Mouse (Mus musculus) thymus, postnatal 4 days (tissue): ENCODE data around the gene Pon1.

ENCODE experiments used
- DNase-seq: peaks from one replicate; pipeline ENCODE4 v3.0.0; 2021

Gene Pon1

DNA sequence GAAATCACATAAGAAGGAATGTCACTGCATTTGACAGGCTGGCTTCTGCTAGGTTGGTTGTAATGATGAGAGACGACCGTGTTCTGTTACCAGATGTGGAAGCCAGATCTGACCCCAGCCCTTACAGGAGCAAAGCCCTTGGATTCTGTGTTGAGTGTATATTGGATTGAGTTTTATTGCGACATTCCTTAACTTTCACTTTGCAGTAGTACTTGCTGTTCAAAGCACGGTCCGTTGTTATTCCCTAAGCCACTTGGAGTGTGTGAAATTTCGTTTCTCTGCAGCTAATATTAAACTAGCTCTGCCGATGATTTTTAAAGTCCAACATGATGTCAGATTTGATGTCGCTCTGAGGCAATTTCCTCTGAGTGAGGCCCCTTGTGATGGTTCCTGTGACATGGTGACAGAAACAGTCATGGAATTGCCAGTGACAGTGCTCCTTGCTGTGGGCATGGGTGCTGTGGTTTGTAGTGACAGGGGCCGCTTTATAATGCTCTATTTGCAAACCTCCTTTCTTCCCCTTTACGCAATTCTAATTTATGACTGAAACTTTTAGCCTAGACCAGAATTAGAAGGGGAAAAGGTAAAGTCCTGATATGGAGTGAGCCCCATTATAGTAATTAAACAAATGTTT, 19.4 kb downstream of the Pon1 start:
- DNase-seq, result no peak

DNA sequence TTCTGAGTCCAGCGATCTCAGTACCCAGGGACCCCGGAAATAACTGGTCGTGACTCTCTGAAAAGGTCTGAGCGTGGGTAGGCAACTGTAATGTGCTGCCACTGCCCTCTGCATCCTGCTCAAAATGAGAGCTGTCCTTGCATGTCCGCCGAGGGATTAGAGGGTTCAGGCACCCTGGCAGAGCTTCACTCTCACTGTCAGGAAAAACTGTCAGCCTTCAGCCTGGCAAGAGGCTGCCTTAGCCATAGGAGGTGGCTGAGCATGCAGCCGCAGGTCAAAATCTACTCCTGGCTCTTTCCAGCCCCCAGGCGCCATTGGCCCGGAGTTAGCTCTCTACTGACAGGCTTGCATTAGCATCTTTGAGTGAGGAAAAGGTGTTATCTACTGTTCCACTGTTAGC, 21.2 kb downstream of the Pon1 start:
- DNase-seq, result no peak

DNA sequence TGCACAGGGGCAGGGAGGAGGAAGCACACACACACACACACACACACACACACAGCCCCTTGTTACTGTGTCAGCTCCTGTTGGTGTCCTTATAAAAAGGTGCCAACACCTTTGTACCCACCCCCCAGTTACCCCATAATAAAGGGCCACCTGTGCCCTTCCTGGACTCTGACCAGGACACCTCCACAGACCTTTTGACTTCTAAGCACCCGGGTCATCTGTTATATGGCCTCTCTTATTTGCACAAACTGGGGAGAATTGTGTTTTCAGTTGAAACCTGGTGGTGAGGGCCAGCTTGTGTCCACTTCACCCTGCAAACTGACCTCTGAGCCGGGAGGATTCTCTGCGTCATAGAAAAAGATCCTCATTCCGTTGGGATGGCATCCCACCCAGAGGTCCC, 22.3 kb downstream of the Pon1 start:
- DNase-seq, result no peak

DNA sequence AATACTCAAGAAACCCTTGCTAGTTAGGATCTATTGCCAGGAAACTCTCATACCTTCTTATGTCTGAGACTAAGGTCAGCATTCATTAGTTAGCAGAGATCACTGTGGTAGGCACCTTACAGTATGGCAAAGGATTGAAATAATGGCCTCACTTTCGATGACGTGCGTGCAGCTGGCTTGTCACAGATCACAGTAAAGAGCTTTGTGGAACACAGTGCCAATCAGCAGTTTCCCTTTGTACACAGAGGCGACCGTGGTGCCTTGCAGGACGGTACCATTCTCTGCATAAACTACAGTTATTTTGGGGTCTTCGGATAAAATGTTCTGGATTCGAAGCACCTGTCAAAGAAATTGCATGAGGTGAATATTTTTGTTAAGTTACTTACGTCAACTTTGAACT, 25.6 kb downstream of the Pon1 start:
- no peak for DNase-seq

DNA sequence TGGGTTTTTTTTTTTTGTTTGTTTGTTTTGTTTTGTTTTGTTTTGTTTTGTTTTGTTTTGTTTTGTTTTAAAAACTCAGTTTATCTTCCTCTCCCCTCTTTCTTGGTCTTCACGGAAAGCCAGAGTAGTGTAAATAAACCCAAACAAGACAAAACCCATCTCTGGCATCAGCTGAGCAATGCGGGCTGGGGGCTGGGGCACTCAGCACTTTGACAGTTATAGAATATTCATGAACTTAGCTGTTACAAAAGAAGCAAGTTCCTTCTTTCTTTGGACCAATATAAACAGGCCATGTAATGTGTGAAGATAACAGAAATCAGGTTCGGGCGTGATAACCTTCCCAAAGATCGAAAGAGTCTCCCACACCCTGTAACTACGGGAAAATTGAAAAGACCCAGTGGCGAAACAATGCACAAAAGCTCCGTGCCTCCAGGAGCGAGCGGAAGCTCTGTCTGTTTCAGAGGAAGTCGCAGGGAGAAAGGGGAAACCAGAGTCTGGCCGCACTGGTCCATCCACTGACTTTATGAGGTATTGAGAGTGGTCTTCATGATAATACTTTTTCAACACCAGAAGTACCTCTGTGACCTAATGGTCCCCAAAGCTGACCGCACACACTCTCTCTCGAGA, 26.6 kb downstream of the Pon1 start:
- DNase-seq, result no peak

DNA sequence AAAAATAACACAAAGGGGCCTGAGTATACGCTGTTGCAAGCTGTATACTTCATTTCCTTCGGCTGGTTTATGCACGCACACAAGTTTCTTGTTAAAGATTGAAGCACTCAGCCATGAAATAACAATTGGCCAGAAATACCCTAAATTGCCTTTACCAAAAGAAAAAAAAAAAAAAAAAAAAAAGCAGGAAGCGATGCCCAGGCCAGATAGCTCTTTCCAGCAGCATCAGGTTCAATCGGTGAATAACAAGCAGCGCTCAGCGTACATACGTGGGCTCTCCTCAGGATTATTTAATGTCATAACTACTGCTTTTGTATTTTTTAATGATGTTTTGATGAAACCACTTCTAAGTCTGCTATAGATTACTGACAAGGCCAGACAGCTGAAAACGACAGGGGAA, 28.9 kb downstream of the Pon1 start:
- no peak for DNase-seq

DNA sequence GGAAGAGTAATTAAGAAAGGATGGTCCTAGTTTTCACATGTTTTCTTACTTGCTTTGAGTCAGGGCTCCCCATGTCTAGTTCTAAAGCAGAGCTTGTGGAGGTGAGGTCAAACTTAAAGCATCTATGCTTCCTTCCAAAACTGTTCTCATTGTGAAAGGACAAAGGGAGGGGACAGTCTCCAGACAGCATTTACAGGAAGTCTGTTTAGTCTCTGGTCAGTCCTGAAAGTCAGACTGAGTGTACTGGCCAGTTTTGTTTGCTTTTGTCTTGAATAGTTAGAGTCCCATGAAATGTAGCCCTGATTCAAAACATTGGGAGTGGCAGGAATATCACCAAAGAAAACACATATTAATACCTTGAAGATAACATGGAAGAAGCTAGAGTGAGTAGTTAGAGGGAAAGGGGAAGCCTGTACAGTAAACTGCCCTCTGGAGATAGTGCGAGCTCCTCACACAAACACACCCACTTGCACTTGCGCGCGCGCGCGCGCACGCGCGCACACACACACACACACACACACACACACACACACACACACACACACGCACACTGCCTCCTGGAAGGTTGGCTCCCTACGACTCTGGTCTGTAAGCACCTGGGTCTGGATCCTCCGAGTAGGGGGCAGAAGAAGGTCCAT, 30.1 kb downstream of the Pon1 start:
- no peak for DNase-seq

DNA sequence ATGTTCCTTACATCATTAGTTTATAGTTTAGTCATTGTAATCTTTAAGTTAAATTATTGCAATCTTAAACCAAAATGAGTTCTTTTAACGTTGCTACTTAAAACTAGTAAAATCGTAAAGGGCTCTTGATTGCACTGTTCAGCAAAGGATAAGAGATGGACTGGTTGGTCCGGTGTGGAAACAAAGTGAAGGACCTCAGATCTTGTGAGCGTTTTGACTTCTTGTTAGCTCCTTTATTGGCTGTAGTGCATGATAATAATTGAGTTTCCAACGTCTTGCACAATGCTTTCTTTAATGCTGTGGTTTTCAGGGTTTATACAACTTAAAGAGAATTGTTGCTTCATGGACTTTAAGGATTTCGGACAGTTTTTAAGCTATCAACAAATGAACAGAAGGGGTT, 31.7 kb downstream of the Pon1 start:
- no peak for DNase-seq

DNA sequence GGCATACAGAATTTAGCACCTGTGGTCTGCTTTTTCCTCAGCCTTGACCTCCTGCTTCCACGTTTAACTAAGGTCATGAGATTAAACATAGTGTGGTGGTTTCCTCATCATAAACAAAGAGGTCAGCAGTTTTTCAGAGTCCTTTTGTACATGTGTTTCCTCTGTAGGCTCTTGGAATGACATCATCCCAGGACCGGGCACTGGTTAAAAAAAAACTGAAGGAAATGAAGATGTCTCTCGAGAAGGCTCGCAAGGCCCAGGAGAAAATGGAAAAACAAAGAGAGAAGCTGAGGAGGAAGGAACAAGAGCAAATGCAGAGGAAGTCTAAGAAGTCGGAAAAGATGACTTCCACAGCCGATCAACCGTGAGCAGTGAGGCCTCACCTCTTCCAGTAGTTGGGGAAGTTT, 34.4 kb downstream of the Pon1 start:
- no peak for DNase-seq

DNA sequence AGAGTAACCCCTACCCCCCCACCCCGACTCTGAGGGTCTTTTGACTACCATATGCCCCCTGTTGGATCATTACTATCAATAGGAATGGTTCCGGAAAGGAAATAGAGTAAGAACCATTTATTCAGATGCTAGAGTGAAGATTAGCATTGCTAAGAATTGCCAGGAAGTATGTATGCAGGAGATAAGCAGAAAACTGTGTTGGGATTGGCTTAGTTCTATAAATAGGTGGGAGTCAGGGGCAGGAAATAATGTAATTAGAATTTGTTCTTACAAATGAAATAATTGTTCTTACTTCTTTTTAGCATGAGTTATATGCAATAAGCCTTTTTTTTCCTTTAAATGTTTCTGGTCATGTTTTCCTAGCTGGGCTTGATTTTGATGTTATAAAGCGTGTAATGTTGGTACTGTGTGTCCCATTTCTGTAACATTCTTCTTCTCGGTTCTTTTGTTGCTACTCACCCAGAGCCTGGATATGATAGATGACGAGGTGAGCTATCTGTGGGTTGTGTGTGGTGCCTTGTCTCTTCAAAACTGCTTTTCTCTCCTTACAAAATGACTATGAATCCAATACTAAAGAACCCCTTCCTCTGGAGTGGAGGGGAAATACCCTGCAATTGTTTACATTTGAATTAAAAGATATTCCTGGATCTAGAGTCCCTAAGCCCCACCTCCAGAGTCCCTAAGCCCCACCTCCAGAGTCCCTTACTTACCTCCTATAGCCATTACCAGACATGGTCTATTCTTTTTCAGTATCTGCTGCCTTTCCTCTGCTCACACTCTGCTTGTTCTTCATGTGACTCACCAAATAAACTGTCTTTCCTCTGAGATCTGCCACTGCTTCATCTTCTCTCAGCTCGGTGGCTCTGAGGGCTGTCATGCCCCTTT, 37.0 kb downstream of the Pon1 start:
- DNase-seq, result no peak

DNA sequence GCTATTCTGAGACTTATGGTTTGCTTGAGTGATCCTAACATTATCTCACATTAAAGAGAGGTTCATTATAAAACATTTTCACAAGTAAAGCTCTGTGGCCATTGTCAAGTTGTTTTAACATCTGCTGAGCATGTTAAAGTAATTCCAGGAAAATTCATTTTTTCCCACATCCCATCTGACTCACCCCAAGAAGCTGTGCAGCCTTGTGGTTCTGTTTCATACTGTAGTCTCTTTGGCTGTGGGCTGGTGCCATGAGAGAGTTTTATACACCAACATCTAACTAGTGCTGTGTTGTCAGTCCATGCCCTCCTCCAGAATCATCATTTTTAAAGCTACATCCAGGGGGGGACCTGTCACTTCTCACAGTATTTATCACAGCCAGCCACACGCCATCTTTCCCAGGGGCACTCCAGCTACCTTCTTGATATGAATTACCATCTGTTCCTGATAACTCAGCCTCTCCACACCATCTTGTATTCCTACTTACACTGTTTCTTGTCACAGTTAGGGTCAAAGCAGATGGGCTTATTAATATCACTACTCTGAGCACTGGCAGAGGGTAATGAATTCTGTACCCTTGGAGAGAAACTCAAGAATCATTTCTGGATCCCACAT, 38.3 kb downstream of the Pon1 start:
- no peak for DNase-seq

DNA sequence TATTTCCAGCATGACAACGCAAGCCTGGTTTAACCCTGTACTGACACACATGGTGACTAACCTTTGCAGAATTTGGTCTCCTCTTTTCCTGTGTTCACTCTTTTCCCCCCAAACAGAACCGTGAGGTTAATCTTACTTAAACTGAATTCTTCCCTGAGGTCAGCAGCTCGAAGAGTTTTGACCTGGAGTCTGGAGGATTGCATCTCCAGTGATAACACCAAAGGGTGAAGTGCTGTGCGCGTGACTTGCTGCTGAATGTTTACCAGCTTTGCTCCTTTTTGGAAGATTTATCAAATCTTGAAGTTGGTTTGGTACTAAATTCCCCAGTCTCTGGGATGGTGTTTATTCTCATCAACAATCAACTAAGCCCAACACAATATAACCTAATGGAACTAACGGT, 39.0 kb downstream of the Pon1 start:
- no peak for DNase-seq

DNA sequence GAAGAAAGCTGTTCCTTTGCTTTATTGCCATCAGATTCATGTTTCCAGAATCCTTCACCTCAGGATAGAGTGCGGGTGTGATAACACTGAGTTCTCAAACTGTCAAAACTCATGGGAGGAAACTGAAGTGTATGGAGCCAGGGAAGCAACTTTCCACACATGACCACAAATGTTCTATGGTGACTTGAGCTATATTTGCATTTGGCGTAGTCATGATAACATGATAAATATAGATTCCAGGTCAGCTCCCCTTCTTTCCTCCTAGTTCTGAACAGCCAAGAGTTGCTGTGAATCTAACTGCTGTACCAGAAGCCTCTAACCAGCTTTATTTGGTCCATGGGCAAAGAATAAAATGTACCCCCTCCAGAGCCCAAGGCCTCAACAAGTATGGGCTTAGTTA, 41.6 kb downstream of the Pon1 start:
- no peak for DNase-seq

DNA sequence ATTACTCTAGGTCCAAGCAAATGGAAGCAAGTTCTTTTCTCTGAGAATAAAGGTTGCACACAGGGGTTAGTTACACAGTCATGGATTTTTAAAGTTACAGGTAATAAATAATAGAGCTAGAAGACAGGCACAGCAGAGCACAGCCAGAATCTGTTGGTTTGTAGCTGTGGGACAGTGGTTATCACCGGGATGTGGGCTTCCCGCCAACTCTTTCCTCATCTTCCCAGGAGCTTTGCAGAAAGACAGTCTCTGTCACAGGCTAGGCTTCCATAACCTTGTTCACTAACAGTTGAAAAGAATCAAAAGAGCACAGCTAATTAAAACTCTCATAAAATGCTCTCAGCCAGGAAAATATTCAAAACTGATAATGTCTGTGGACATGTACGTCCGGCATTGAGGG, 42.6 kb downstream of the Pon1 start:
- DNase-seq, result no peak

DNA sequence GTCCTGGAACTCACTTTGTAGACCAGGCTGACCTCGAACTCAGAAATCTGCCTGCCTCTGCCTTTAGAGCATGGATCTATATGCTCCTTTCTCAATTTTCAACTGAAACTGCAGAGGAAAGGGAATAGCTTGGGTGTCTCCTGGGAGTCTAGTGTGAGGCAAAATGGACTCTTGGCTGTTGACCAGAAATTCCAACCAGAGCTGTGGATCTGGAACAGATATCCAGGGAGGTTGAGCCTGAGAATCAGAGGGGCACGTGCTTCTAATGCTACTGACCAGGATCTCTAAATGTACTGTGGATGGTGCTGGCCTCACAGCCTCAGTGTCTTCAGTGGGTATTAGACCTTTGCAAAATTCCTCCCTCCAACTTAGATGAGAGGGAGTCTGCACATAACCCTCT, 43.8 kb downstream of the Pon1 start:
- DNase-seq, result no peak

DNA sequence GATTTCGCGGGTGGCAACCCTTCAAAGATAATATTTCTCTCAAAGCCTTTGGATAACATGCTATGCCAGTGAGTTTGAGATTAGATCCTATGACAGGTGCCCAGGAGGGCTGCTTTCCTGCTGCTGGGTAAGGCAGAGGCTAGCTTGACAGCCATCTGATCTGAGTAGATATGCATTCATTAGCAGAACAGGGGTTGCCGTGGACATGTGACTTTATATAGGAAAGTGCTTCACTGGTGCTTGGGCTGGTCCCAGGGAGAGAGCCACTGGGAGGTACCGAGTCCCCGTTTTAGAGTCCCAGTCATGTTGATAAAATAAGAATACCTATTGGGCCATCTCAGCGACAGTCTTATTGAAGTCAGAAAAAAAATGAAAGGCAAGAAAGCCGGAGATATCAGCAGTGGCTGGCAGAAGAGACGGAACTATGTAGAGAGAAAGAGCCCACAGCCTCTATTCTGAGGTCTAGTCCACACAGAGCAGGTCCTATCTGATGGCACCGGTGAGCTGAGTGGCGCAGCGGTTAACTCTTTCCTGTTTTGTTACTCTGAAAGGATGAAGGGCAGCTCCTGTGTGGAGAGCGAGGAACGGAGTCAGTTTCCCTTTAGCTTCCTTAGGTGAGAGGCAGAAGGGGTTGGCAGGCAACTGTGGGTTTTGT, 46.1 kb downstream of the Pon1 start:
- no peak for DNase-seq

DNA sequence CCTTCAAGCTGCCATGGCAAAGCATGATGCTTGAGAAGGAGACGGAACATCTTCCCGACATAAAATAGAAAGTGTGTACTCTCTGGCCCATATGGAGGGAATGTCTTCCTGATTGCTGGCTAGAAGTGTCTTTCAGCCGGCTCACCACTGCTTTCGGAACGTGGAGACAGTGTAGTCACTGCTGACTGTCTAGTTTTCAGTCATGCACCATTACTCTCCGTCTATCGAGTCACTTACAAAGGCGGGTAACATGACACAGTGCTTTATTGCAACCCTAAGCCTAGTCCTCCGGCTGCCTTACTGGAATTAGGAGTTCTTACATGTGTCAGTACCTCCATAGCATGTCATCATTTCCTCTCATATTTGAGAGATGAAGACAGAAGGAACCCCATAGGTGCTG, 54.1 kb downstream of the Pon1 start:
- no peak for DNase-seq

DNA sequence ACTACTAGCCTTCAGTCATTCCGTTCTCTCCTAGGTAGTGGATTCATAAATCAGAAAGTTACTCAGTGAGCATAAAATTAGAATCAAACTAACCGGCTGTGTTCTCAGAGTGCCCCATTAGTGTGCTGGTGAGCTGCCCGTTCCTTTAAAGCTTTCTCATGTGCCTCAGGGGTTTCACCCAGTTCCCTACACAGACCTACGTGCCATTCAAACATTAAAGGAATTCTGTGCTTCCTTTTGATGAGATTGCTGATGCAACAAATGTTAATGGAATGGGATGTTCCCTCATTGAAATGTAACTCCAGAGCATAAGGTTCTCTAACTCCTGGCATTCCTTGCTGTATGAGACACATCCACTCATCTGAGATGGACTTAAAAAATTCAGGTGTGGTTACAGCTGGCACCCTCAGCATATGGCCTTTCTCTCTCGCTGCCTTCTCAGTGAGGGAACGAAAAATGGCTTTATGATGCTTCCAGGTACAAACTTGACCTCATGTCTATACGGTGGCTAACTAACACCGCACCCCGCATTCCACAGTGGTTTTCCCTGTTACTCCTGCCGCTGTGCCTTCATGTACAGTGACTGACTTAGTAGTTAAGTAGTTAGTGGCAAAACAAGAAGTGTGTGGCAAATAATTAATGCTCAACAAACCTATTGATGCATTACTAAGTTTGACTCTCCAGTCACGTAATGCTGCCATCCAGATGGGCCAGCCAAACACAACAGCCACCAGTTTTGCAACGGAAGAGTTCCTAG, 54.7 kb downstream of the Pon1 start:
- no peak for DNase-seq

DNA sequence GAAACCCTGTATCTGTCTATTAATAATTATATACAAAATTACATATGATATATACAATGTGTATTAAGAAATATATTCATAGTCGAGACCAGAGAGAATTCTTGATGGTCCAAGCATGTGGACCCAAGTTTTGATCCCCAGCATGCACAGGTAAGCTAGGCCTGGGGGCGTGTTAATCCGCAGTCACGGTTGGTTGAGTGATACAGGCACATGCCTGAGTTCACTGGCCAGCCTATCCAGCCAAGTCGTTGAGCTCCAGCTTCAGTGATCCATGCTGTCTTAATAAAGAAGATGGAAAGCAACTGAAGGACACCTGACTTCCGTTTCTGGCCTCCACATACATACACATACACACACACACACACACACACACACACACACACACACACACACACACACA, 57.7 kb downstream of the Pon1 start:
- DNase-seq, result no peak

DNA sequence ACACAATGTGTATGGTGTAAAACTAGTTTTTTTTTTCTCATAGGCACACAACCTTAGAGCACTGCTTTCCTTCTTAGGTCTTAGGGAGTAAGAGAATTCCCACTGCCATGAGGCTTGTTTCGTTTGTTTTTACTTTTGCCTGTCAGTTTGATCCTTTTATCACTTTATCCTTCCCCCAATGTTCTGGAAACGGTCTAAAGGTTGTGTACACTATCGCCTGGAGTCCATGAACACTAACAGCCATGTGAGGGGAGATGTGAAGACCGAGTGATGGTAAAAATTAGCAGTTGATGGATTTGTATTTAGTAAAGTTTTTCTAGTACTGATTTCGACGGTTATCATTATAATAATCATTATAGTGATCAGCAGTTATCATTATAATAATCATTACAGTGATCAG, 58.8 kb downstream of the Pon1 start:
- DNase-seq, result no peak

DNA sequence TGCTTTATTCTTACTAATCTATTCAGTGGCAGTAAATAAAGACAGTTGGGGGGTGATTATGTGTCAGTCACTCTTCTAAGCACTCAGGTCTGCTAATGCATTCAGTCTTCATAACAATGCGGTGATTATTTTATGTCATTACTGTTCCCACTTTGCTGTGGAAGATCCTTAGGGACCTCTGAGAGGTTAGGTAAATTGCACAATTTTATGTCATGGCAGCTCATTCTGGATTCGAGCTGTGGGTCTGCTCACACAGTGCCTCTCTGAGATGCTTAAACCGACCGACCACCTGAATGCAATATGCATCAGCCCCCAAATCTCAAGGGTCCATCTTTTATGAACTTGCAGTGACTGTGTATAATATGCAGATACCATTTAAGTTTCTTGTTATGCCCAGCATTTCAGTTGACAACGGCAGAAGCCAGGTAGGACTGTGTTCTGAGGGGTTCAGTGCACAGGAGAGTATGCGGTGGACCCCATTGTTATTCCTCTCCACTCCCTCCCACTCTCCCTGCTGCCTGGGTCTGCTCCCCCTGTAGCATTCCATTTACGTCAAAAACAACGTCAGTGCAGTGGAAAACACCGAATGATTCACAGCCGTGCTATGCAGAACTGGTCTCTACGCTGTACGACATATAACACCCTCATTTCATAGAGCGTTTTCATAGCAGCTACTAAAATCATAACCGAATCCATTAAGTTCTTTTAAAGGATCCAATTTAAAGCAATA, 64.2 kb downstream of the Pon1 start:
- no peak for DNase-seq
